Mouse (Mus musculus) myocyte (in vitro differentiated cells): ENCODE results near the gene Dusp13.

Experiments
- CEBPB ChIP-seq: IDR thresholded peaks from 2 replicates; pipeline ENCODE4 v1.6.1; 2011; ENCODE audit warnings: mild to moderate bottlenecking, moderate library complexity; ENCODE audit not compliant: poor library complexity, insufficient read depth, severe bottlenecking
- E2F4 ChIP-seq: IDR thresholded peaks from one replicate; pipeline ENCODE4 v1.6.1; 2011; ENCODE audit warnings: mild to moderate bottlenecking, control low read depth, moderate library complexity; ENCODE audit not compliant: insufficient read depth
- MAX ChIP-seq: IDR thresholded peaks from one replicate; pipeline ENCODE4 v1.6.1; 2011; ENCODE audit warnings: low read depth, mild to moderate bottlenecking, control low read depth
- MYOD1 ChIP-seq, 3 experiments: IDR thresholded peaks; one replicate each; pipeline ENCODE4 v1.6.1; 2011; ENCODE audit warnings: control low read depth in 2 of 3, low read depth in 2 of 3, mild to moderate bottlenecking in 2 of 3, moderate library complexity in 1 of 3; ENCODE audit not compliant: insufficient read length in 2 of 3, control insufficient read depth in 1 of 3
- MYOG ChIP-seq, 3 experiments: IDR thresholded peaks; one replicate each; pipeline ENCODE4 v1.6.1; 2011; ENCODE audit warnings: control low read depth in 2 of 3, low read depth in 2 of 3, mild to moderate bottlenecking in 2 of 3; ENCODE audit not compliant: insufficient read length in 2 of 3, control insufficient read depth in 1 of 3, insufficient read depth in 1 of 3
- POLR2A ChIP-seq: IDR thresholded peaks from one replicate; pipeline ENCODE4 v1.6.1; 2011; ENCODE audit warnings: low read depth, mild to moderate bottlenecking, control low read depth, moderate library complexity; ENCODE audit not compliant: insufficient read length
- REST ChIP-seq: IDR thresholded peaks from one replicate; pipeline ENCODE4 v1.6.1; 2011; ENCODE audit warnings: mild to moderate bottlenecking, control low read depth, moderate library complexity; ENCODE audit not compliant: insufficient read depth, insufficient read length
- SRF ChIP-seq: IDR thresholded peaks from one replicate; pipeline ENCODE4 v1.6.1; 2011; ENCODE audit warnings: low read depth; ENCODE audit not compliant: control insufficient read depth, insufficient read length
- TCF12 ChIP-seq: IDR thresholded peaks from one replicate; pipeline ENCODE4 v1.6.1; 2011; ENCODE audit warnings: mild to moderate bottlenecking, control low read depth; ENCODE audit not compliant: poor library complexity, insufficient read depth, severe bottlenecking
- USF1 ChIP-seq: IDR thresholded peaks from one replicate; pipeline ENCODE4 v1.6.1; 2011; ENCODE audit warnings: low read depth, mild to moderate bottlenecking, control low read depth, moderate library complexity

DNA sequence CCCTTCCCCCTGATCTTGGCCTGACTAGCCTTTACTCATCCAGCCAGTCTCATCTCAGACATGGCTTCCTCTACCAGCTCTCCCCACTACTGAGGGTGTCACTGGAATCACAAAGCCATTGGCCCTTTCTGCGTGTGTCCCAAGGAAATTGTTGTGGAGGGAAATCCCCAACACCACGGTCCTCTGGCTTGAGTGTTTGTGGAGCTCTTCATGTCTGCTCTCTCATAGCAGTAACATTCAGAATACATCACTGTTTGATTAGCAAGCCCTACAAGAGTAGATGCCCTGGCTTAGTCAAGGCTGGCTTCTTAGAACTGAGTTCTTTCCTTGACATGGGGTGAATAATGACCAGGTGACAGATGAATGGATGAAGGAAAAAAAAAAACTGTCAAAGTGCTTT is 4.1 kb downstream of the Dusp13 start:
- TF ChIP-seq POLR2A (no peak), E2F4 (no peak), TCF12 (no peak), CEBPB (no peak), REST (no peak), MYOD1 (IDR thresholded peaks at IDR 0.05; ENCODE audit: control insufficient read depth in 1 of 3, insufficient read length in 2 of 3, low read depth in 2 of 3) (no peak), USF1 (no peak), MAX (no peak), MYOG (IDR thresholded peaks at IDR 0.05; ENCODE audit: control insufficient read depth in 1 of 3, insufficient read depth in 1 of 3, insufficient read length in 2 of 3, low read depth in 2 of 3) (no peak), SRF (no peak)
